Mouse (Mus musculus): ENCODE measurements around the gene Xndc1.
A peak's percentile ranks its signal among the peaks of the same experiment; 100 is the strongest.
"Not testable (repeated sequence)": the region's sequence is repeated elsewhere in the genome, so short reads cannot be mapped to it uniquely, and the experiment has no call there.

Xndc1 gene

GRCm38 (mm10) chr7:102065046-102065891 is at the start of gene Xndc1, which contains the start of the genes Rnf121 and Xntrpc:
Xndc1 (plus strand) TSS chr7:102065511.
Rnf121 (minus strand) TSS chr7:102065469.
Xntrpc (plus strand) TSS chr7:102065713.
- peak; percentile 91 to 93 for DNase-seq (ENCODE audit: low spot score in 2 of 2)

GRCm38 (mm10) chr7:102016936-102017335 is 48.4 kb upstream of the Xndc1 start:
- DNase-seq (ENCODE audit: low spot score in 2 of 2), result no peak

DNA sequence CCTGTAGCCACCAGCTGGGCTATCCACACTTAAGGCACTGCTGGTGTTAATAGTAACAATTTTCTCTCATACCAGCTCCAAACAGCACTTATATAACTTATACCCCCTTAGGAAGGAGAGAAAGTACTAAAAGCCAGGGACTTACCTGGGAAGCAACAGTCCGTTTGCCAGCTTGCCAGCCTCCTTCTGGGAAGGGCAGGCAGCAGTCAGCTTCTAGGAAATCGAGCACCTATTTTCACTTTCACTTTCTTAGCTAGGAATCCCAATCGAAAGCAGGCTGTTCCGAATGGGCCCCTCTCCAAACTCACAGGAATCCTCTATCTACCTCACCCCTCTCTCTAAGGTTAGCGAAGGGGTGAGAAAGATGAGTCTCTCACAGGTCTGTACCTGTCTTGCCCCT is 47.9 kb upstream of the Xndc1 start:
- no peak for DNase-seq (ENCODE audit: low spot score in 2 of 2)

GRCm38 (mm10) chr7:102018034-102018433 is 47.3 kb upstream of the Xndc1 start:
- no peak for DNase-seq (ENCODE audit: low spot score in 2 of 2)

- DNase-seq (ENCODE audit: low spot score in 2 of 2), result no peak
Measured at GRCm38 (mm10) chr7:102018590-102018989, 46.7 kb upstream of the Xndc1 start, which contains the start of gene Il18bp. Il18bp (minus strand) TSS chr7:102018690.

DNA sequence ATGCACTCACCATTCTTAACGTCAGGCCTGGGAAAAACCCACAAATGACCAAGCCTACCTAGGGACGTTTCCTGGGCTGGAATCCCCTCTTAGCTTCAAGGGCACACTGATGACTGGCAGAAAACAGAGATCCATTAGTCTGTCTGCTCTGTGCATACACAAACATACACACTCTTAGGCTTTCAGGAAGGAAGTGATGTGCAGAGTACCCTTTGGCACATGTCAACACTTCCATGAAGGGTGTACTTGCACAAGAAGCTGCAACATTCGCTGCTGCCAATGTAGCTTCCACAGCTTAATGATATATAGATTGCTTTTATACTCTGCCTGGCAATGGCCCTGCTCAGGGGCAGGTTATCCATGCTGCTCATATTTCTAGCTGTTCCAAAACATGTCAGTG is 45.9 kb upstream of the Xndc1 start:
- no peak for DNase-seq (ENCODE audit: low spot score in 2 of 2)

DNA sequence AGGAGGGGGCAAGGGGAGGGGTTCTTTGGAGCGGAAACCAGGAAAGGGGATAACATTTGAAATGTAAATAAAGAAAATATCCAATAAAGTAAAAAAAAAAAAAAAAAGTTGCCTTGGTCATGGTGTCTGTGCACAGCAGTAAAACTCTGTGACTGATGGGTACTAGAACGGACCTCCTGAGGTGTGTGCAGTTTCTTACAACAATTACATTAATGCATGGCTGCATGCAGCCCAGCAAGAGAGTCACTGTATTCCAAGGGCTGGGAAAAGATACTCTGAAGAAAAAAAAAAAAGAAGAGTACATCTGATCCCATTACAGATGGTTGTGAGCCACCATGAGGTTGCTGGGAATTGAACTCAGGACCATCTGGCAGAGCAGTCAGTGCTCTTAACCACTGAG is 44.4 kb upstream of the Xndc1 start:
- DNase-seq (ENCODE audit: low spot score in 2 of 2), result not testable (repeated sequence)

DNA sequence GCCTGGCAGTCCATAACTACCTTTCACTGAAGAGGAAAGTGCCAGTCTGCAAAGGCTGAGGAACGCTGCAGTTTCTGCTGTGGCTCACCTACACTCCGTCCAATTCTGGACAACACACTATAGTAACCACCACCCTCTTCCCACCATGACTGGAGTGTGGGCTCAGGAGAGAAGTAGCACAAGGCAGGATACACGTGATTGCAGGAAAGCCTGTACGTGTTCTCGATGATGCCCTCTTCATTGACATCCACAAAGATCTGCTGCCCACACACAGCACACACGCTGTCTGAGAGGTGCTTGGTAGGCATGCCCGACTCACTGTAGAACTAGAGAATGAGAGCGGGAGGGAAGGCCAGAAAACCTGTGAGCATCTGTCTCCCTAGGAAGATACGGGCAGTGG is 41.5 kb upstream of the Xndc1 start:
- DNase-seq (ENCODE audit: low spot score in 2 of 2), result peak in 1 of 2 experiments; percentile 56

- DNase-seq (ENCODE audit: low spot score in 2 of 2), result no peak
Measured at GRCm38 (mm10) chr7:102025187-102026119, 39.9 kb upstream of the Xndc1 start.

- no peak for DNase-seq (ENCODE audit: low spot score in 2 of 2)
Measured at GRCm38 (mm10) chr7:102034904-102035303, 30.4 kb upstream of the Xndc1 start.

- no peak for DNase-seq (ENCODE audit: low spot score in 2 of 2)
Measured at GRCm38 (mm10) chr7:102035534-102035933, 29.8 kb upstream of the Xndc1 start.

- DNase-seq (ENCODE audit: low spot score in 2 of 2), result no peak
Measured at GRCm38 (mm10) chr7:102037318-102037717, 28.0 kb upstream of the Xndc1 start.

- no peak for DNase-seq (ENCODE audit: low spot score in 2 of 2)
Measured at GRCm38 (mm10) chr7:102042314-102042713, 23.0 kb upstream of the Xndc1 start.

DNA sequence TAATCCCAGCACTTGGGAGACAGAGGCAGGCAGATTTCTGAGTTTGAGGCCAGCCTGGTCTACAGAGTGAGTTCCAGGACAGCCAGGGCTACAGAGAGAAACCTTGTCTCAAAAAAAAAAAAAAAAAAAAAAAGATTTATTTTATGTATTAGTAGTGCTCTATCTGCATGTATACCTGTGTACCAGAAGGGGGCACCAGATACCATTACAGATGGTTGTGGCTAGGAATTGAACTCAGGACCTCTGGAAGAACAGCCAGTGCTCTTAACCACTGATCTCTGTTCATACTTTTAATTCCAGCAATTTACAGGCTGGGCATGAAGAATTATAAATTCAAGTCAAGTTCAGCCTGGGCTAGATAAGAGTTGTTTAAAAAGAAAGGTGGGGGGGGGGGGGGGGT is 16.8 kb upstream of the Xndc1 start:
- DNase-seq (ENCODE audit: low spot score in 2 of 2), result not testable (repeated sequence)

- DNase-seq (ENCODE audit: low spot score in 2 of 2), result no peak
Measured at GRCm38 (mm10) chr7:102061353-102061752, 4.0 kb upstream of the Xndc1 start.

GRCm38 (mm10) chr7:102062203-102062602 is 3.1 kb upstream of the Xndc1 start:
- DNase-seq (ENCODE audit: low spot score in 2 of 2), result no peak

- no peak for DNase-seq (ENCODE audit: low spot score in 2 of 2)
Measured at GRCm38 (mm10) chr7:102063891-102064290, 1.4 kb upstream of the Xndc1 start.

- DNase-seq (ENCODE audit: low spot score in 2 of 2), result peak in 1 of 2 experiments; percentile 10
Measured at GRCm38 (mm10) chr7:102064655-102065045, 661 bp upstream of the Xndc1 start.

DNA sequence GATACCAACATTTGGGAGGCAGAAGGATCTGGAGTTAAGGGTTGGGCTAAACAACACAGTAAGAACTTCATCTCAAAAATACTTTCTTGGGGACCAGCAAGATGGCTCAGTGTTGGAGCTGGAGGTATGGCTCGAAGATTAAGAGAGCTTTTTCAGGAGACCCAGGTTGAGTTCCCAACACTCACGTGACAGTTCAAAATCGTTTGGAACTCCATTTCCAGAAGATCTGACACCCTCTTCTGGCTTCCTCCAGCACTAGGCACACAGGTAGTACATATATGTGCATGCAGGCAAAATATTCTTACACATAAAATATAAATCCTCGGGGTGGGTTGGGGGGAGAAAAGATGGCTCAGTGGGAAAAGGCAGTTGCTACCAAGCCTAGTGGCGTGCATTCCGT is 1.1 kb downstream of the Xndc1 start:
- DNase-seq (ENCODE audit: low spot score in 2 of 2), result no peak

DNA sequence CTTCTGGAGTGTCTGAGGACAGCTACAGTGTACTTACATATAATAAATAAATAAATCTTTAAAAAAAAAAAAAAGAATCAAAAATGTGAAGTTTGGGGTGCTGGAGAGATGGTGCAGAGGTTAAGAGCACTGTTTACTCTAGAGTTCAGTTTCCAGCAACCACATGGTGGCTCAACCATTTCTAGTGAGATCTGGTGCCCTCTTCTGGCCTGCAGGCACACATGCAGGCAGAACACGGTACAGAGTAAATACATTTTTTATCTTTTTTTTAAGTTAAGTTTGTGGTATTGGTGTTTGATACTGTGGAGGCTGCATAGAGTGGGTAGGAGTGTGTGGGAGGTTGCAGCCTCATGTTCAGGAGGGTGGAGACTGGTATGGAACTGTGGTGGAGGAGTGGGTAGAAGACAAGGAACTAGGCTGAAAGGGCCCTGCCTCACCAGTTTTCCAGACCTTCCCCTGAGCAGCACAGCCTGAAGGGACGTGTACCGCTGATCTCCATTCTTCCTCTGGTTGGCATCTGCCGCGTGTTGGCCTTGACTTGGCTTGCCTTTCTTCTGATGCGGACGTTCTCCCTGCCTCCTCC is 11.5 kb downstream of the Xndc1 start:
- DNase-seq (ENCODE audit: low spot score in 2 of 2), result no peak

DNA sequence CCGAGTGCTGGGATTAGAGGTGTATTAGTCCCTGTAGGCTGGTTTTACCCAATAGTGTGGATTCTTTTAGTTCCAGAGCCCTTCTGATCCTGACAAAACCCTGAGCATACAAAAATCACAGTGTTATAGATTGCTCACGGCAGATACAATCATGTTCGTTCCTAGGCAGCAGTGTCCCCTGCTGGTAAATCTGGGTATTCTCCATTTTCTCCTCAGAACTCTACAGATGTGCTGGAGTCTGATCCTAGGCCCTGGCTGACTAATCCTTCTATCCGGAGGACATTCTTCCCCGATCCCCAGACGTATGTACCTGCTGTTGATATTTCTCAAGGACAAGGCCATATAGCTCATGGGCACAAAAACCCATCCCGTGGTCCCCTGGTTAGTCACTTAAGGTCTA is 13.2 kb downstream of the Xndc1 start:
- DNase-seq (ENCODE audit: low spot score in 2 of 2), result no peak

- DNase-seq (ENCODE audit: low spot score in 2 of 2), result no peak
Measured at GRCm38 (mm10) chr7:102080311-102080710, 15.0 kb downstream of the Xndc1 start.

All from right cerebral cortex, postnatal 36 days (tissue).